Mouse (Mus musculus) large intestine, adult 2 months (tissue): ENCODE results near the gene Herpud1. TPM values are rescaled to one million over a fixed set of nuclear protein-coding genes. Genes with fewer than 3 reads are reported as not detected.

Experiments used
- DNase-seq: peaks from one replicate; pipeline ENCODE4 v3.0.0-alpha.2; 2012; ENCODE audit warnings: low read depth, low spot score
- WGBS: fragments of 180-500 bp; shearing (Covaris S2); methylation state at CpG from one replicate; pipeline ENCODE4 v1.1.7; 2018; 5-methylcytosine and 5-hydroxymethylcytosine counted together
- polyA plus RNA-seq: library from polyadenylated mRNA; depleted of rRNA; stranded (reverse); fragments of >200 nt; gene quantifications from 2 replicates; pipeline ENCODE4 v1.2.3, GENCODE M21; 2012; rRNA removed

Herpud1 gene
- polyA plus RNA-seq, 1 experiment: 170 TPM

DNA sequence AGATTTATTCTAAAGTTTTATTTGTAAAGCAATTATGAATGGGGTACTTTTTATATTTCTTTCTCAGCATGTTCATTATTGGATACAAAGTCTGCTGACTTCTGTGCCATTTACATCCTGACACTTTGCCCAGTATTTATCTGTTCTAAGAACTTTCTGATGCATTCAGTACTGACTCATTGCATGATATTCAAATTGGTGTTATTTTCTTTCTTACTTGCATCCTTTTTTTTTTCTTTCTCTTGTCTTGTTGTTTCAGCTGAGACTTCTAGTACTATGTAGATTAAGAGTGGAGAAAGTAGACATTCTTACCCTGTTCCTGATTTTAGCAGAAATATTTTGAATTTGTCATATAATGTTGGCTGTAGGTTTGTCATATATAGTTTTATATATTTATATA is 53.5 kb downstream of the Herpud1 start:
- DNase-seq: no peak

DNA sequence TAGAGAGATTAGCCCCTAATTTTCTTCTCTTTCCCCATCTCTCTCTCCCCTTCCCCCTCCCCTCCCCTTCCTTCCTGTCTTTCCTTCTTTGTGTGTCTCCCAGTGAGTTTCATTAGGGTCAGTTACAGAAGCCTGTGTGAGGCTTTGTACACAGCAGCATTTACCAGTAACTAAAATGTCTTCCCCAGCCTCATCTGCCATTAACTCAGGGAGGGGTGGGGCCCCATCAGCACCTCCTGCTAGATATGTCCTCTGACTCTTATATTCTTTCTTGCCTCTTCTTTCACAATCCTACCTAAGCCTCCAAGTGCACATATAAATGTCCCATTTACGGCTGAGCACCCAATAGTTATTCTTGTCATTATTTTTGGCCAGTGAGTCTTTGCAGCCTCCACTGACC is 54.2 kb downstream of the Herpud1 start:
- 86% methylated on average over 1 of the region's 1 CpGs for WGBS
- no peak for DNase-seq

DNA sequence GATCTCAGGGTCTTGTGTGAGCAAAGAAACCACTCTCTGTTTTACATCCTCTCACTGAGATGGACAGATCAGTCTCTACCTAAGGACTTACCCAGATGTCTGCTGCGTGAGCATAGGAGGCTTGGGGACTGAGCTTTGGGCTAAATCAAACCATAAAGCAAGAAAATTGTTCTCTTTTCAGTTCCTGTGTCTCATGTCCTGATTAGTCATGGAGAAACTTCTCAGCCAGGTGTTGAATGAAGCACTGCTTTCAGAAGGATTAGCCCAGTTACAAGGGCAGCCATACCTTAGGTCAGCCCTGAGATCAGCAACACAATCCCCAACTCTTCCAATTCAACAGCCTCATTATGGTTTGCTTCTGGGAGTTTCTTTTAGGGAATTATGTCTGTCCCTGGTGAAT is 55.4 kb downstream of the Herpud1 start:
- 85% methylated on average over 1 of the region's 1 CpGs for WGBS
- no peak for DNase-seq

DNA sequence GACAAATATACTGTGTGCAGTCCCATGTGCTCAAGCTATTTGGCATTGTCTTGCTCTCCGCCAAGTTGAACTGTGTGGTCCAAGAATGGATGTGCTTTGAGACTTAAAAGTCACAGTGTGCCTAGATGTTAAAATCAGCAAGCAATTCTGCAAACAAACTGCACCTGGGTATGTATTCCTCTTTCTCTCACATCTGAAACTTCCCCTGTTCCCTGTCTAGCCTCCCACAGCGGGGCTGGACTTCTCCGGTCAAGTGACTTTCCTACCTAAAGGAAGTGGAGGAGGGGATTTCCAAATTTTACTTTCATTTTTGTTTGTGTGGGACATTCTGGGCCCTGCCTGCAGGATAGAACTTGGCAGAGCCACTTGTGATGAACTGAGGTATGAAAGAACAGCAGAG is 56.9 kb downstream of the Herpud1 start:
- WGBS: 51% methylated on average over 3 of the region's 3 CpGs
- DNase-seq: no peak

DNA sequence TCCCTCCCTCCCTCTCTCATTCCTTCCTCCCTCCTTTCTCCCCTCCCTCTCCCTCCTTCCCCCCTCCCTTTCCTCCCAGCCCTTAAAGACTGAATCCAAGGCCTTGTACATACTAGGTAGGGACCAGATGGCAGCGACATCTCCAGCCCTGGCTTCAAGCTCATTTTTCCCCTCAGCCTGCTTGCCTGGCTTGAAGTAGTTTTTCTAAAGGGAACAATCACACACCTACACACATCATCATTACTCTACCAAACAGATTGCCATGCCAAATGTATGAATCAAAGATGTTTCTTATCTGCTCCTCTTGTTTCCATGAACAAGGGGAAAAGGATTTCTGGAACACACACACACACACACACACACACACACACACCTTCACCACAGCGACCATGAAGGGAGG is 58.2 kb downstream of the Herpud1 start:
- WGBS: 48% methylated on average over 2 of the region's 2 CpGs
- no peak for DNase-seq

Other genes with a start within 250 kb of the Herpud1 start
- gene Mt4, start 249.2 kb upstream of the Herpud1 start, polyA plus RNA-seq: 0.35 TPM in 1 of 2 replicates, not detected in the other
- 1.3 and 2.4 TPM in 2 replicates for gene Mt3, start 233.8 kb upstream of the Herpud1 start, polyA plus RNA-seq
- gene Mt2, start 213.8 kb upstream of the Herpud1 start, polyA plus RNA-seq: 88.8 and 175 TPM in 2 replicates
- gene Mt1, start 207.4 kb upstream of the Herpud1 start, polyA plus RNA-seq: 839 and 1,256 TPM in 2 replicates
- 18.8 and 20.0 TPM in 2 replicates for gene Nup93, start 171.9 kb upstream of the Herpud1 start, polyA plus RNA-seq
- gene Slc12a3, start 57.2 kb upstream of the Herpud1 start, polyA plus RNA-seq: 0.05 and 0.21 TPM in 2 replicates
- gene Nlrc5, start 47.9 kb downstream of the Herpud1 start, polyA plus RNA-seq: 12.6 and 17.0 TPM in 2 replicates
- gene Cpne2, start 146.6 kb downstream of the Herpud1 start, polyA plus RNA-seq: 37.7 and 57.2 TPM in 2 replicates
- gene Rspry1, start 215.5 kb downstream of the Herpud1 start, polyA plus RNA-seq: 4.8 and 8.0 TPM in 2 replicates
- 22.6 and 23.3 TPM in 2 replicates for gene Fam192a, start 215.6 kb downstream of the Herpud1 start, polyA plus RNA-seq